Mouse (Mus musculus): ENCODE measurements around the gene Snx12.

DNA sequence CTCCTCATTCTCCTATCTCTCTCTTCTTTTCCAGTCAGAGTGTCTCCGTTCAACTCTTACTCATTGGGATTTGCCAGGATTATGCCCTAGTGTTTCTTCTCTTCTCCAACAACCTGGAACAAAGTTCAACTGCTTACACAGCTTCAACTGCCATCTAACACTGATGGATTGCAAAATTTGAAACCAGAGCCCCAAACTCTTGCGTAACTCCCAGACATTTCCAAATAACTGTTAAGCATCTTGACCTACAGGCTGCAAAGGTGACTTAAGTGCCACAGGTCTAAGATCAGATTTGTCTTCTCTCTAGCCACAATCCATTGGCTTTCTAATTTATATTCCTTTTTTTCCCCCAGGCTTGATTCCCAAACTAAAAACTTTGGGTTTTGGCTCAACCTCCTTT lies 64.9 kb downstream of the Snx12 start:
- no peak for TF ChIP-seq CTCF (IDR thresholded peaks at IDR 0.05; ENCODE audit: extremely low read depth, insufficient read length, insufficient replicate concordance, low read depth, low read length)
- TF ChIP-seq POLR2A (IDR thresholded peaks at IDR 0.05; ENCODE audit: low read depth, low read length), result no peak
